19 mouse cellular contexts compared by ENCODE assay signal in the genomic region with DNA sequence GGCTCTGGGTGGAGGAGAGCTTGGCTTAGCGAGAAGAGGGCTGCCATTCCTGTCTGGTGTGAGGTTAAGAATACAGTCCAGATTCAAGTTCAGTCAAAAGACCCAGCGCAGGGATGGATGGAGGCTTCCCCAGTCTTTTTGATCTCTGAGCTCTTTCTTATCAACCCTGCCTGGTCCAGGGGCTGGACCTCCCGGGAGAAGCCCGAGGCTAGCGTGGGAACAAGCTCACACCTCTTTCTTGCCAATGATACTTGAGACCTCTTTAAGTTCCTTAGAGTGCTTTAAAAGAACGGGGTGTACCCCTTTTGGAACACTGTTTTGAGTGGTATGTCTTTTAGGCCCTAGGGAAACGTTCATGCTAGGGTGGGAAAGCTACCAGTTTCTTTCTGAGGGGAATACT. TPM values are rescaled to one million over a fixed set of nuclear protein-coding genes. Genes with fewer than 3 reads are reported as not detected.
DNase-seq lines count a peak whose midpoint lies in the region; ATAC-seq and TF ChIP-seq lines count a peak whose summit lies in the region.
"Had no signal": no experiment of that assay in that cellular context is flagged by ENCODE, and none has a peak within 500 bp of the region (broad histone marks: within the 10 kb centered on the region; RNA-seq: fewer than 3 reads in every experiment).

No protein-coding gene starts in this region.

- no peak overlapping the region for H3K4me3 ChIP-seq in liver, embryonic 13.5 days (replicated peaks)
- no peak overlapping the region for H3K4me3 ChIP-seq in liver, postnatal 0 days (ENCODE audit: low read depth, low read length)
- H3K4me3 ChIP-seq in liver, embryonic 16.5 days (ENCODE audit: low read depth, low read length), result no peak overlapping the region
- no peak overlapping the region for H3K4me3 ChIP-seq in lung, embryonic 15.5 days
- H3K4me3 ChIP-seq: embryonic facial prominence, embryonic 13.5 days; forebrain, embryonic 12.5 days had no signal

- no peak for ATAC-seq in liver, embryonic 13.5 days (ENCODE audit: low read depth)
- no peak for ATAC-seq in liver, postnatal 0 days
- no peak for ATAC-seq in liver, embryonic 16.5 days (ENCODE audit: low read depth)
- no peak; the same call in 1 of the 2 replicates for ATAC-seq in lung, embryonic 15.5 days (ENCODE audit: borderline replicate concordance, extremely low read depth, low FRiP score, low TSS enrichment)
- no peak for ATAC-seq in granulocyte monocyte progenitor cell, adult 5-6 weeks (replicated peaks; ENCODE audit: poor library complexity, severe bottlenecking)
- ATAC-seq: forebrain, embryonic 16.5 days had no signal

- peak overlapping the region; percentile 59 for H3K27ac ChIP-seq in liver, embryonic 13.5 days
- no peak overlapping the region for H3K27ac ChIP-seq in liver, postnatal 0 days (ENCODE audit: low read depth)
- peak overlapping the region; percentile 35 for H3K27ac ChIP-seq in liver, embryonic 16.5 days (ENCODE audit: low read length)
- peak overlapping the region; percentile 65 for H3K27ac ChIP-seq in lung, embryonic 15.5 days
- H3K27ac ChIP-seq: embryonic facial prominence, embryonic 13.5 days; forebrain, embryonic 12.5 days; hindbrain, embryonic 14.5 days had no signal

- no peak overlapping the region for H3K9ac ChIP-seq in liver, embryonic 13.5 days
- no peak overlapping the region for H3K9ac ChIP-seq in liver, postnatal 0 days (replicated peaks)
- H3K9ac ChIP-seq in liver, embryonic 16.5 days (ENCODE audit: low read depth, low read length), result no peak overlapping the region
- H3K9ac ChIP-seq in lung, embryonic 15.5 days, result no peak overlapping the region
- H3K9ac ChIP-seq: embryonic facial prominence, embryonic 13.5 days; forebrain, embryonic 12.5 days; hindbrain, embryonic 14.5 days had no signal

- H3K4me2 ChIP-seq in liver, embryonic 13.5 days, result no peak overlapping the region
- no peak overlapping the region for H3K4me2 ChIP-seq in liver, postnatal 0 days (ENCODE audit: low read depth, low read length)
- no peak overlapping the region for H3K4me2 ChIP-seq in liver, embryonic 16.5 days (ENCODE audit: low read depth, low read length)
- no peak overlapping the region for H3K4me2 ChIP-seq in lung, embryonic 15.5 days
- H3K4me2 ChIP-seq: embryonic facial prominence, embryonic 13.5 days; forebrain, embryonic 12.5 days; hindbrain, embryonic 14.5 days had no signal

- no peak for TF ChIP-seq CTCF in liver, postnatal 0 days (IDR thresholded peaks at IDR 0.05; ENCODE audit: low read depth)

- no peak for DNase-seq in liver, embryonic 13.5 days
- DNase-seq in liver, postnatal 0 days, result no peak
- peak; percentile 71 for DNase-seq in lung, postnatal 36 days
- DNase-seq in neural tube, embryonic 10.5 days (ENCODE audit: extremely low spot score, low spot score), result no peak
- DNase-seq: adrenal gland, adult 2 months; adrenal gland, postnatal 25 days; cerebellum, adult 18-20 months; cerebellum, adult 9-11 months; cerebellum, postnatal 36 days; gastrocnemius, postnatal 10 days; heart, postnatal 10 days had no signal

- peaks cover 65% of the 10 kb centered on the region for H3K36me3 ChIP-seq in liver, embryonic 13.5 days
- peaks cover 59% of the 10 kb centered on the region for H3K36me3 ChIP-seq in liver, postnatal 0 days (replicated peaks; ENCODE audit: insufficient read depth, low read length)
- peaks cover 58% of the 10 kb centered on the region for H3K36me3 ChIP-seq in liver, embryonic 16.5 days (ENCODE audit: control insufficient read depth, insufficient read depth)
- H3K36me3 ChIP-seq in lung, embryonic 15.5 days, result peaks cover 9% of the 10 kb centered on the region; the same call in 1 of the 2 replicates

- no peak for TF ChIP-seq EP300 in liver, postnatal 0 days (IDR thresholded peaks at IDR 0.05; ENCODE audit: low read depth)

- 66% methylated on average over 7 of the region's 7 CpGs for WGBS in liver, embryonic 13.5 days (ENCODE audit: insufficient replicate concordance)
- 67% methylated on average over 7 of the region's 7 CpGs for WGBS in liver, postnatal 0 days (ENCODE audit: insufficient replicate concordance)
- WGBS in liver, embryonic 16.5 days (ENCODE audit: insufficient replicate concordance), result 73% methylated on average over 7 of the region's 7 CpGs
- 22% methylated on average over 7 of the region's 7 CpGs for whole genome bisulfite sequencing in lung, embryonic 15.5 days

- peaks cover 72% of the 10 kb centered on the region for H3K4me1 ChIP-seq in liver, embryonic 13.5 days (replicated peaks)
- H3K4me1 ChIP-seq in liver, postnatal 0 days (ENCODE audit: insufficient read depth), result peaks cover 12% of the 10 kb centered on the region
- peaks cover 19% of the 10 kb centered on the region for H3K4me1 ChIP-seq in liver, embryonic 16.5 days (ENCODE audit: control insufficient read depth, low read depth, low read length)
- H3K4me1 ChIP-seq in lung, embryonic 15.5 days, result peaks cover 19% of the 10 kb centered on the region

- no peaks in the 10 kb centered on the region for H3K9me3 ChIP-seq in liver, embryonic 13.5 days (replicated peaks)
- no peaks in the 10 kb centered on the region for H3K9me3 ChIP-seq in liver, postnatal 0 days (ENCODE audit: low read length)
- H3K9me3 ChIP-seq in liver, embryonic 16.5 days (replicated peaks; ENCODE audit: control insufficient read depth, low read length), result no peaks in the 10 kb centered on the region
- no peaks in the 10 kb centered on the region for H3K9me3 ChIP-seq in lung, embryonic 15.5 days
- H3K9me3 ChIP-seq: embryonic facial prominence, embryonic 13.5 days; forebrain, embryonic 12.5 days had no signal

- H3K27me3 ChIP-seq in liver, embryonic 13.5 days, result no peaks in the 10 kb centered on the region
- no peaks in the 10 kb centered on the region for H3K27me3 ChIP-seq in liver, postnatal 0 days (ENCODE audit: insufficient read depth, low read length)
- no peaks in the 10 kb centered on the region for H3K27me3 ChIP-seq in liver, embryonic 16.5 days (ENCODE audit: control insufficient read depth, insufficient read depth, low read depth, low read length)
- no peaks in the 10 kb centered on the region for H3K27me3 ChIP-seq in lung, embryonic 15.5 days
- H3K27me3 ChIP-seq: embryonic facial prominence, embryonic 13.5 days; forebrain, embryonic 12.5 days had no signal

RNA-seq across cellular contexts. Expression of a gene that starts 11.1 kb away (rescaled TPM):
- 1.1 and 1.4 TPM in 2 replicates for polyA plus RNA-seq in liver, embryonic 13.5 days (2015; fragmentation: Nextera tagmentation; extraction: Ambion mirVana)
- 4.5 and 4.8 TPM in 2 replicates for polyA plus RNA-seq in liver, postnatal 0 days (2015; fragmentation: Nextera tagmentation; extraction: Ambion mirVana)
- polyA plus RNA-seq in liver, embryonic 16.5 days (2015; fragmentation: Nextera tagmentation; extraction: Ambion mirVana), result 2.2 and 3.0 TPM in 2 replicates
- polyA plus RNA-seq in lung, embryonic 15.5 days (2015; fragmentation: Nextera tagmentation; extraction: Ambion mirVana), result 6.5 and 8.1 TPM in 2 replicates
- not detected in 2 replicates for total RNA-seq in granulocyte monocyte progenitor cell, adult 5-6 weeks (2014; fragmentation: Nextera tagmentation)
- total RNA-seq in granulocyte monocyte progenitor cell, adult 5-6 weeks (2017), result not detected in 2 replicates

RNA-seq across cellular contexts. Expression of a gene that starts 22.8 kb away (rescaled TPM):
- 64.7 and 72.1 TPM in 2 replicates for polyA plus RNA-seq in liver, embryonic 13.5 days (2015; fragmentation: Nextera tagmentation; extraction: Ambion mirVana)
- 48.6 and 50.2 TPM in 2 replicates for polyA plus RNA-seq in liver, postnatal 0 days (2015; fragmentation: Nextera tagmentation; extraction: Ambion mirVana)
- polyA plus RNA-seq in liver, embryonic 16.5 days (2015; fragmentation: Nextera tagmentation; extraction: Ambion mirVana), result 83.5 and 93.6 TPM in 2 replicates
- 13.7 and 16.1 TPM in 2 replicates for polyA plus RNA-seq in lung, embryonic 15.5 days (2015; fragmentation: Nextera tagmentation; extraction: Ambion mirVana)
- 2.9 and 9.4 TPM in 2 replicates for total RNA-seq in granulocyte monocyte progenitor cell, adult 5-6 weeks (2014; fragmentation: Nextera tagmentation)
- total RNA-seq in granulocyte monocyte progenitor cell, adult 5-6 weeks (2017), result 3.7 and 4.3 TPM in 2 replicates

RNA-seq across cellular contexts. Expression of a gene that starts 51.7 kb away (rescaled TPM):
- polyA plus RNA-seq in liver, embryonic 13.5 days (2015; fragmentation: Nextera tagmentation; extraction: Ambion mirVana), result 48.1 and 51.3 TPM in 2 replicates
- 77.3 and 79.1 TPM in 2 replicates for polyA plus RNA-seq in liver, postnatal 0 days (2015; fragmentation: Nextera tagmentation; extraction: Ambion mirVana)
- polyA plus RNA-seq in liver, embryonic 16.5 days (2015; fragmentation: Nextera tagmentation; extraction: Ambion mirVana), result 37.5 and 40.6 TPM in 2 replicates
- polyA plus RNA-seq in lung, embryonic 15.5 days (2015; fragmentation: Nextera tagmentation; extraction: Ambion mirVana), result 498 and 529 TPM in 2 replicates
- not detected in 2 replicates for total RNA-seq in granulocyte monocyte progenitor cell, adult 5-6 weeks (2014; fragmentation: Nextera tagmentation)
- total RNA-seq in granulocyte monocyte progenitor cell, adult 5-6 weeks (2017), result not detected in 2 replicates

RNA-seq across cellular contexts. Expression of a gene that starts 52.5 kb away (rescaled TPM):
- polyA plus RNA-seq in liver, embryonic 13.5 days (2015; fragmentation: Nextera tagmentation; extraction: Ambion mirVana), result 12.9 and 13.6 TPM in 2 replicates
- polyA plus RNA-seq in liver, postnatal 0 days (2015; fragmentation: Nextera tagmentation; extraction: Ambion mirVana), result 37.6 and 41.7 TPM in 2 replicates
- 25.3 and 29.8 TPM in 2 replicates for polyA plus RNA-seq in liver, embryonic 16.5 days (2015; fragmentation: Nextera tagmentation; extraction: Ambion mirVana)
- 16.9 and 17.2 TPM in 2 replicates for polyA plus RNA-seq in lung, embryonic 15.5 days (2015; fragmentation: Nextera tagmentation; extraction: Ambion mirVana)
- not detected in 2 replicates for total RNA-seq in granulocyte monocyte progenitor cell, adult 5-6 weeks (2014; fragmentation: Nextera tagmentation)
- not detected in 2 replicates for total RNA-seq in granulocyte monocyte progenitor cell, adult 5-6 weeks (2017)
- total RNA-seq: hematopoietic stem cell, adult 5-6 weeks had no signal
